Mouse (Mus musculus) activated CD4-positive, CD25-positive, alpha-beta regulatory T cell, adult 4 months (primary cell): ENCODE measurements around the gene Hibadh. TPM values are rescaled to one million over a fixed set of nuclear protein-coding genes. Genes with fewer than 3 reads are reported as not detected.
"Not testable (repeated sequence)": the region's sequence is repeated elsewhere in the genome, so short reads cannot be mapped to it uniquely, and the experiment has no call there.

ENCODE experiments used
- ATAC-seq: one replicate; pipeline ENCODE4 v1.8.0; 2017
- polyA plus RNA-seq, 2 experiments: library from polyadenylated mRNA; unstranded; fragments of 100-300 nt; shearing (Covaris generic); gene quantifications; one replicate each; pipeline ENCODE4 v1.2.1; 2017

Hibadh gene
- polyA plus RNA-seq, result 10 to 100 TPM; 34.0 to 48.4 TPM

GRCm38 (mm10) chr6:52640224-52640712 lies at the start of gene Hibadh:
Hibadh (minus strand) TSS chr6:52640389.
- peak; percentile 97 for ATAC-seq

- ATAC-seq, result no peak
Measured at GRCm38 (mm10) chr6:52686901-52687500, 46.8 kb upstream of the Hibadh start.

GRCm38 (mm10) chr6:52682607-52683006 lies 42.4 kb upstream of the Hibadh start:
- no peak for ATAC-seq

- ATAC-seq, result no peak
Measured at GRCm38 (mm10) chr6:52681847-52682485, 41.8 kb upstream of the Hibadh start.

GRCm38 (mm10) chr6:52680458-52681032 lies 40.4 kb upstream of the Hibadh start:
- ATAC-seq, result no peak

GRCm38 (mm10) chr6:52679565-52679964 lies 39.4 kb upstream of the Hibadh start:
- ATAC-seq, result no peak

GRCm38 (mm10) chr6:52677534-52677933 lies 37.3 kb upstream of the Hibadh start:
- ATAC-seq, result not testable (repeated sequence)

GRCm38 (mm10) chr6:52675222-52675921 lies 35.2 kb upstream of the Hibadh start:
- no peak for ATAC-seq

GRCm38 (mm10) chr6:52674541-52674940 lies 34.4 kb upstream of the Hibadh start:
- no peak for ATAC-seq

GRCm38 (mm10) chr6:52673706-52674105 lies 33.5 kb upstream of the Hibadh start:
- no peak for ATAC-seq

GRCm38 (mm10) chr6:52672539-52672938 lies 32.4 kb upstream of the Hibadh start:
- no peak for ATAC-seq

GRCm38 (mm10) chr6:52671791-52672190 lies 31.6 kb upstream of the Hibadh start:
- ATAC-seq, result no peak

- ATAC-seq, result not testable (repeated sequence)
Measured at GRCm38 (mm10) chr6:52669878-52670277, 29.7 kb upstream of the Hibadh start.

GRCm38 (mm10) chr6:52667641-52668040 lies 27.5 kb upstream of the Hibadh start:
- no peak for ATAC-seq

- ATAC-seq, result no peak
Measured at GRCm38 (mm10) chr6:52663021-52663420, 22.8 kb upstream of the Hibadh start.

GRCm38 (mm10) chr6:52655266-52655665 lies 15.1 kb upstream of the Hibadh start:
- no peak for ATAC-seq

GRCm38 (mm10) chr6:52648806-52649205 lies 8.6 kb upstream of the Hibadh start:
- ATAC-seq, result no peak

- ATAC-seq, result no peak
Measured at GRCm38 (mm10) chr6:52648031-52648430, 7.8 kb upstream of the Hibadh start.

- ATAC-seq, result no peak
Measured at GRCm38 (mm10) chr6:52645926-52646325, 5.7 kb upstream of the Hibadh start.

- ATAC-seq, result no peak
Measured at GRCm38 (mm10) chr6:52642152-52642551, 2.0 kb upstream of the Hibadh start.

GRCm38 (mm10) chr6:52641076-52641475 lies 887 bp upstream of the Hibadh start:
- ATAC-seq, result no peak

GRCm38 (mm10) chr6:52639546-52640223 lies 504 bp downstream of the Hibadh start:
- ATAC-seq, result peak; percentile 2
